Mouse (Mus musculus) limb, embryonic 13.5 days (tissue): ENCODE data around the gene Lysmd4. TPM values are rescaled to one million over a fixed set of nuclear protein-coding genes. Genes with fewer than 3 reads are reported as not detected.

Experiments
- ATAC-seq: fragments of 200-750 bp; cut with Nextera tagmentation; 2 replicates; pipeline ENCODE4 v1.8.0; 2017; ENCODE audit warnings: low read depth, moderate number of reproducible peaks, moderate TSS enrichment; ENCODE audit not compliant: low FRiP score
- H3K27ac ChIP-seq: fragments of 300-500 bp; sonication (generic); 2 replicates; pipeline ENCODE4 v1.5.1; 2015; ENCODE audit warnings: inconsistent platforms, mild to moderate bottlenecking, moderate library complexity
- H3K27me3 ChIP-seq: fragments of 300-500 bp; sonication (generic); 2 replicates; pipeline ENCODE4 v1.6.1; 2015; ENCODE audit warnings: mild to moderate bottlenecking, inconsistent platforms
- H3K36me3 ChIP-seq: fragments of 300-500 bp; sonication (generic); 2 replicates; pipeline ENCODE4 v1.6.1; 2015; ENCODE audit warnings: inconsistent platforms, mild to moderate bottlenecking, moderate library complexity
- H3K4me1 ChIP-seq: fragments of 300-500 bp; sonication (generic); 2 replicates; pipeline ENCODE4 v1.6.1; 2015; ENCODE audit warnings: inconsistent platforms
- H3K4me2 ChIP-seq: fragments of 300-500 bp; sonication (generic); replicated peaks from 2 replicates; pipeline ENCODE4 v1.6.1; 2015; ENCODE audit warnings: inconsistent platforms, mild to moderate bottlenecking, moderate library complexity
- H3K4me3 ChIP-seq: fragments of 300-500 bp; sonication (generic); 2 replicates; pipeline ENCODE4 v1.5.1; 2015; ENCODE audit warnings: moderate library complexity, mild to moderate bottlenecking, inconsistent platforms
- H3K9ac ChIP-seq: fragments of 300-500 bp; sonication (generic); 2 replicates; pipeline ENCODE4 v1.6.1; 2015; ENCODE audit warnings: mild to moderate bottlenecking, inconsistent platforms
- H3K9me3 ChIP-seq: fragments of 300-500 bp; sonication (generic); 2 replicates; pipeline ENCODE4 v1.6.1; 2016; ENCODE audit warnings: inconsistent platforms
- WGBS: fragments of 180-500 bp; shearing (Covaris S2); methylation state at CpG from one replicate; pipeline ENCODE4 v1.1.7; 2015; 5-methylcytosine and 5-hydroxymethylcytosine counted together
- polyA plus RNA-seq: library from polyadenylated mRNA; unstranded; fragments of >200 nt; fragmentation: Nextera tagmentation; extraction: Ambion mirVana; gene quantifications from 2 replicates; pipeline ENCODE4 v1.2.1, GENCODE M21; 2015

The Lysmd4 gene
- polyA plus RNA-seq, 1 experiment from 2014 or later = 19.4 TPM

DNA sequence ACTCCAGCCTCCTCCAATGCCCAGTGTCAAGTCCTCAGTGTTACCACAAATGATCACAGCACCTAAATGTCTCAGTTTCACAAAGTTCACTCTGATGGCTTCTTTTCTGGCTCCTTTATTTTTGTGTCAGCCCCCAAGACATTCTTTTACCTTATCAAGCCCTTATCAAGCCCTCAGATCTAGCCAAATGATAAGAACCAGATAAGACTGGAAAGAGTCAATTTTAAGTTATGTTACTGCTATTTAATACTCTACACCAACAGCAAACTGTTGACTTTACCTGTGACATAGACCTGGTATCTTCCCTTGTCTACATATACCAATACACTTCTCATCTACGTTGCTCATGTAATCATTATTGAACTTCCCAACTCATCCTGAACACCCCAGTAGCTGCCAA, 74.1 kb downstream of the Lysmd4 start:
- Histone ChIP-seq H3K4me2 (no peak overlapping the region), H3K4me3 (no peak overlapping the region), H3K27ac (no peak overlapping the region), H3K9ac (no peak overlapping the region), H3K4me1 (no peaks in the 10 kb centered on the region), H3K27me3 (no peaks in the 10 kb centered on the region), H3K9me3 (no peaks in the 10 kb centered on the region), H3K36me3 (no peaks in the 10 kb centered on the region)
- ATAC-seq = no peak
- WGBS = 90% methylated on average over 1 of the region's 1 CpGs

DNA sequence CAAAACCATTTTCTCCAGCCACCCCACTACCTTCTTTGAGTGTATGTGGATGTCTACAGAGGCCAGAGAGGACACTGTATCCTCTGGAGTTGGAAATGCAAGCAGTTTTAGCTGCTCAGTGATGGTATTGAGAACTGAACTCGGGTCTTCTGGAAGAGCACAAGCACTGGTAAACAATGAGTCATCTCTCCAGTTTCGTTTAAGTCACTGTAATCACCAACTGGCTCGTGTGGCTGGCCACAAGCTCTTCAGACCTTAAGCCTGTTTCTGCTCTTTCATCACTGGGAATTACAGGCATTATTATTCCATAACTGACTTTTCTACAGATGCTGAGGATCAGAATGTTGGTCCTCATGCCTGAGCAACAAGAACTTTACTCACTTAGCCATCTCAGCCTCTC, 82.6 kb downstream of the Lysmd4 start:
- Histone ChIP-seq H3K4me3 (no peak overlapping the region), H3K9ac (no peak overlapping the region), H3K36me3 (peaks cover 9% of the 10 kb centered on the region; the same call in 1 of the 2 replicates), H3K27me3 (no peaks in the 10 kb centered on the region), H3K4me2 (no peak overlapping the region), H3K9me3 (no peaks in the 10 kb centered on the region), H3K4me1 (no peaks in the 10 kb centered on the region), H3K27ac (no peak overlapping the region)
- no peak for ATAC-seq
- 79% methylated on average over 3 of the region's 3 CpGs for WGBS

DNA sequence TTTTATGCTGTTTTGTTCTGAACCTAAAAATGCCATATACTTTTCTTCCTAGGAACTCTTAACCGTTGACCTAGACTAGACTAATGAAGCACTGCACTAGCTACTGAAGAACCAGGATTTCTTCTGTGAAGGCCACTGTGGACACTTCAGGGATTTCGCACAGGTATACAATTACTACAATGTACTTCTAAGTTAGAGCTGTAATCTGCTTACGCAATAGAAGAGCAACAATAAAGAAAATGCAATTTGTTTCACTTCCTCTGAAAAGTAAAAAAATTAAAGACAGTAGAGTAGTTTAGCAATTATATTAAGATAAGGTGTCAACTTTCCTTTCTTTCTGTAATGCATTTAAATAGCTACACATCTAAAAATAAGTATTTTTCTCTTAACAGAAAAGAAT, 84.7 kb downstream of the Lysmd4 start:
- no peaks in the 10 kb centered on the region for H3K9me3 ChIP-seq
- no peak for ATAC-seq
- no peaks in the 10 kb centered on the region for H3K4me1 ChIP-seq
- H3K36me3 ChIP-seq = peaks cover 14% of the 10 kb centered on the region
- H3K4me2 ChIP-seq = no peak overlapping the region
- H3K27me3 ChIP-seq = no peaks in the 10 kb centered on the region
- 89% methylated on average over 3 of the region's 3 CpGs for WGBS
- H3K4me3 ChIP-seq = no peak overlapping the region
- no peak overlapping the region for H3K27ac ChIP-seq
- H3K9ac ChIP-seq = no peak overlapping the region

DNA sequence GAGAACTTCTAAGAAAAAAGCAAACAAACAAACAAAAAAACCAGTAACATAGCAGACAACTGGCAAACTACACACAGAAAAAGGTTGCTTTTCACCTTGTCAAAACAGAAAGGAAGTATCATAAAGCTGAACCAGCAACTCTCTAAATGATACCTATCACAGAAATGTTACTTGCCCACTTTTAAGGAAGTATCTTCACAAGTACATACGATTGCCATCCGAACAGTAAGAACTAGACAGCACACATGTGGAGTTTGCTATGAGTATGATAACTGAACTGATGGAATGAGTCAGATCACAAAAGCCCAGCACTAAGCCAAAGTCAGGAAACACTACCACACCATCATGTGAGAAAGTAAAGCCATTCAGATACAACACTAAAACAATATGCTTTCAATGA, 85.8 kb downstream of the Lysmd4 start:
- no peak overlapping the region for H3K9ac ChIP-seq
- H3K4me2 ChIP-seq = no peak overlapping the region
- no peak overlapping the region for H3K27ac ChIP-seq
- no peak for ATAC-seq
- no peaks in the 10 kb centered on the region for H3K27me3 ChIP-seq
- 88% methylated on average over 2 of the region's 2 CpGs for WGBS
- H3K36me3 ChIP-seq = peaks cover 14% of the 10 kb centered on the region
- H3K9me3 ChIP-seq = no peaks in the 10 kb centered on the region
- H3K4me1 ChIP-seq = no peaks in the 10 kb centered on the region
- no peak overlapping the region for H3K4me3 ChIP-seq

DNA sequence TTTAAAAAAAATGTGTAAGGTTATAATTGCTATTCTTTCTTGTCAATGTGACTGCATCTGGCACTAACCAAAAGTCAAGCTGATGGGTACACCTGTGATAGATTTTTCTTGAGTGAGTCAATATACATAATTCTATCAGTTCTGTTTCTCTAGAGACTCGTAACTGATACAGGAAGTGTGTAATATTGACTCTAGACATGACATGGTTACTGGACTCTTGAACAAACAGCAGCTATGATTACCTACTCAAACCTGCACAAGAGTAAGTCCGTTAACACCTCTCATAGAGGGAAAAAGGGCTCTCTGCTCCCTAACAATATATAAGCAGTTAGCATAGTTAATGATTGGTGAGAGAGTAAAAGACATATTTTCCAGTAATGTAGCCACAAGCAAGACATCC, 87.8 kb downstream of the Lysmd4 start:
- no peak overlapping the region for H3K4me2 ChIP-seq
- no peak overlapping the region for H3K27ac ChIP-seq
- peaks cover 11% of the 10 kb centered on the region for H3K36me3 ChIP-seq
- ATAC-seq = no peak
- H3K4me1 ChIP-seq = no peaks in the 10 kb centered on the region
- no peak overlapping the region for H3K4me3 ChIP-seq
- 85% methylated on average over 2 of the region's 2 CpGs for WGBS
- no peak overlapping the region for H3K9ac ChIP-seq
- no peaks in the 10 kb centered on the region for H3K9me3 ChIP-seq
- H3K27me3 ChIP-seq = no peaks in the 10 kb centered on the region

DNA sequence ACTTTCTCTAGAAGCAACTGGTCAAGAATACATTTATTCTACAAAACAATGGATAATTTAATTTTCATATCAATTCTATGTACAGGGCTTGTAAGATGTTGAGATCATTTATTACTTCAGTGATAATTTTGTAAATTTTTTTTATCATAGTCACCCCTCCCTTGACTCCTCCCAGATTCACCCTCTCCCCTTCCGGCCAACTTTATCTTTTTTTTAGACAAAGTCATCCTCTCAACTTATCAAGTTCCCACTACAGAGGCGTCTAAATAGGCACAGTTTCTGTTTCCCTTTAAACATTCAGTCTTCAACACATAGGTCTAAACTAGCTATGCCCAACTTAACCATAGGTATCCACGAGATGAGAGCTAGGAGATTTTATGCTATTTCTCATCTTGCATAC, 90.9 kb downstream of the Lysmd4 start:
- Histone ChIP-seq H3K9me3 (no peaks in the 10 kb centered on the region), H3K4me3 (no peak overlapping the region), H3K4me2 (no peak overlapping the region), H3K9ac (no peak overlapping the region), H3K27me3 (no peaks in the 10 kb centered on the region), H3K36me3 (peaks cover 11% of the 10 kb centered on the region), H3K27ac (no peak overlapping the region), H3K4me1 (no peaks in the 10 kb centered on the region)
- no peak for ATAC-seq
- WGBS = 88% methylated on average over 3 of the region's 3 CpGs

DNA sequence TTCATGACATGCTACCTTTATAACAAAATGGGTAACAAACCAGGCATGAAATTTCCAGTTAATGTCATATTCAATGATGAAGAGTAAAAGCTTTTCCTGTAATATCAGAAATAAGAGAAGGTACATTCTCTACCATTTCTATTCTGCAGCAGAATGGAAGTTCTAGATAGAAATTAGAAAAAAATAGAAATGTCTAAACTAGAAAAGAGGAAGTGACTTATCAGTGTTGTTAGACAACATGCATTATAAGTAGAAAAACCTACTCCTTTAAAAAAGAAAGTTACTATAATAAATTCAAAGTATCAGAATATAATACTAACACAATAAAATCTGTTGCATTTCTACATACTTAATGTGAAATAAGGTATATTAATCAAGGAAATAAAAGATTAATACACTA, 96.4 kb downstream of the Lysmd4 start:
- Histone ChIP-seq H3K36me3 (peaks cover 4% of the 10 kb centered on the region), H3K9ac (no peak overlapping the region), H3K4me3 (no peak overlapping the region), H3K9me3 (no peaks in the 10 kb centered on the region), H3K4me1 (no peaks in the 10 kb centered on the region), H3K27ac (no peak overlapping the region), H3K27me3 (no peaks in the 10 kb centered on the region), H3K4me2 (no peak overlapping the region)
- ATAC-seq = no peak

DNA sequence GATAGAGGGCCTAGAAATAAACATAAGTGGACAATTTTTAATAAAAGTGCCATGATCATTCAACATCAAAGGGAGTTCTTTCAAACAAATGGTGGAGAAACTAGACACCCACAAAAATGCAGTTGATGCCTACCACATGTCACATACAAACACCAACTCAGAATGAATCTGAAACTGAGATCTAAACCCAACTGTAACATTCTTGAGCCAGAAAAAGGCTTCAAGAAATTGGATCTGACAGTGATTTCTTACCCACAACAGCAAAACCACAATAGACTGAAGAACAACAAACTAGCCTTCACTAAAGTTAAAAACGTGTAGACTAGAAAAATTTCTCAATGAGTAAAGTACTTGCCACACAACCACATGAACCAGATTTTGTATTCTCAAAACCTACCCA, 98.0 kb downstream of the Lysmd4 start:
- H3K9ac ChIP-seq = no peak overlapping the region
- no peaks in the 10 kb centered on the region for H3K36me3 ChIP-seq
- ATAC-seq = no peak
- H3K9me3 ChIP-seq = no peaks in the 10 kb centered on the region
- H3K4me1 ChIP-seq = no peaks in the 10 kb centered on the region
- 71% methylated on average over 1 of the region's 1 CpGs for WGBS
- H3K27ac ChIP-seq = no peak overlapping the region
- no peak overlapping the region for H3K4me2 ChIP-seq
- no peak overlapping the region for H3K4me3 ChIP-seq
- H3K27me3 ChIP-seq = no peaks in the 10 kb centered on the region

DNA sequence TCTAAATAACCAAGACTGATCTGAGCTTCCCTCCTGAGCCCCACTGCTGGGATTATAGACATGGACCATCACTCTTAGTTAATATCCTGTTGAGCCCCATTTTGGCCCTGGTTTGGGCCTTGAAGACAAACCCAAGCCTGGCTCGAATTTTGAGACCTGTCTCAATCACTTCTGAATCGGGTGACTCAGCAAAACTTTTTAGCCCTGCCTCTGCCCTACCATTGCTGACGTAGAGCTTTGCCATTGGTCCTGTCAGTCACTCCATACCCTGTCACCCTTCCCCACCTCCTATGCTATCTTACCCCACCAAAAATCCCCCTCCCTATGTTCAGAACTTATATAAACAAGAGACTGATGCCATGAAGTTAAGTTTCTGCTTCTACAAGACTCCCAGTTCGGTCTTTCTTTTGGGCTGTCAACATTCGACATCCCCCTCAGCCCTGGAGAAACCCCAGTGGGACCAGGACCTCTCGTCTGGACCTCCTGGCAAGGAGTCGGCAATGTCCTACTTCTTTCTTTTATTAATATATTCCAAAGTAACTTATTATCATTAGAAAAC, 119.8 kb downstream of the Lysmd4 start:
- H3K9ac ChIP-seq = no peak overlapping the region
- H3K27me3 ChIP-seq = no peaks in the 10 kb centered on the region
- H3K4me2 ChIP-seq = no peak overlapping the region
- no peak overlapping the region for H3K27ac ChIP-seq
- 0 out of 2 replicates have a peak, but pooled peaks cover 3% of the 10 kb centered on the region for H3K9me3 ChIP-seq
- whole genome bisulfite sequencing = 85% methylated on average over 7 of the region's 7 CpGs
- ATAC-seq = no peak
- no peak overlapping the region for H3K4me3 ChIP-seq
- H3K36me3 ChIP-seq = peaks cover 11% of the 10 kb centered on the region
- no peaks in the 10 kb centered on the region for H3K4me1 ChIP-seq

DNA sequence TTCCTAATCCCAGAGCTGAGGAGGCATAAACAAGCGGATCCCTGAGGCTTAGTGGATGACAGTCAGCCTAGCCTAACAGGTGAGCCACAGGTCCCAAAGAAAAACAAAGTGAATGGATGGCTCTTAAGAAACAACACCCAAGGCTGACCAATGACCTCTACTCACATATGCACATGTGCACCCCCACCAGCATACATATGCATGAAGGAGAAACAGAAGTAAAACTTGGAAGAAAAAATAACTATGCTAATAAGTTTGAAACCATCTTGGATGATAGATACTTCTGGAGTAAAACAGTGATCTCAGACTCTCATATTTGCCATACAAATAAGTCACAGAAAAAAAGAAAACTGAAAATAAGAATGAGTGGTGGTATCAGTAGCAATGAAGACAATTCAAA, 122.1 kb downstream of the Lysmd4 start:
- no peaks in the 10 kb centered on the region for H3K4me1 ChIP-seq
- 86% methylated on average over 1 of the region's 1 CpGs for WGBS
- H3K4me2 ChIP-seq = no peak overlapping the region
- H3K4me3 ChIP-seq = no peak overlapping the region
- peaks cover 7% of the 10 kb centered on the region for H3K36me3 ChIP-seq
- ATAC-seq = no peak
- no peaks in the 10 kb centered on the region for H3K9me3 ChIP-seq
- H3K27ac ChIP-seq = no peak overlapping the region
- H3K27me3 ChIP-seq = no peaks in the 10 kb centered on the region
- H3K9ac ChIP-seq = no peak overlapping the region

DNA sequence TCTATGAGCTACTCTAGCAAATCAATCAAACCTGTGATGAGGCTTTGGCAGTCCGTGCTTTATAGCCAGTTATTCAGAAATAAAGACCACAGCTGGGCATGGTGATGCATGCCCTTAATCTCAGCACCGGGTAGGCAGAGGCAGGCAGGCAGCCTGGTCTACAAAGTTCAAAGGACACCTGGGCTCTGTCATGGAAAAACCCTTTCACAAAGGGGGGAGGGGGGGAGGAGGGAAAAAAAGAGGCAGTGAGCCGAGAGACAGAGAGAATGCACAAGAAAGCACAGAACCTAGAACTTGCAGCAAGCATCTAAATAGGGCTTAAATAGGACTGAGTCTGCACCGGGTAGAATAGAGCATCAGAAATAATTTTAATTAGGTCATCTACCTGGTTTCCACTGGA, 130.6 kb downstream of the Lysmd4 start:
- ATAC-seq = no peak
- Histone ChIP-seq H3K27ac (no peak overlapping the region), H3K4me1 (no peaks in the 10 kb centered on the region), H3K4me2 (no peak overlapping the region), H3K9me3 (peaks cover 8% of the 10 kb centered on the region), H3K27me3 (no peaks in the 10 kb centered on the region), H3K36me3 (peaks cover 10% of the 10 kb centered on the region), H3K4me3 (no peak overlapping the region), H3K9ac (no peak overlapping the region)
- 80% methylated on average over 4 of the region's 4 CpGs for WGBS

DNA sequence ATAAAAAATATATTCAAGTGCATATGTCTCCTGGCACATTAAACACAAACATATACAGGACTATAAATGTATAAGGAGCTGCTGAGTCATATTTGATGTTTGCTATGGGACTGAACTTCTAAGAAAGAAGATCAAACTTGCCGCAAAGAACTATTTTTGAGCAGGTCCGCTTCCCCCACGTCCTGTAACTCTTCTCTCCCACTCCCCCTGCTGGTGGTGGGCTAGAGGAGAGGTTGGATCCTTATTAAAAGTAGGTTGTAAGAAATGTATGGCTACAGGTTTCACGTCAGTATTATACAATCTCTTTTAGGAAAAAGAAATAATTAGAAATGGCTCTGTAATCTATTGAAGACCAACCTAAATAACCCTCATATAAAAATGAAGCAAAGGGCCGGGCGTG, 131.3 kb downstream of the Lysmd4 start:
- WGBS = 88% methylated on average over 6 of the region's 6 CpGs
- peaks cover 8% of the 10 kb centered on the region for H3K9me3 ChIP-seq
- no peak overlapping the region for H3K4me3 ChIP-seq
- no peak overlapping the region for H3K9ac ChIP-seq
- H3K27ac ChIP-seq = no peak overlapping the region
- no peak overlapping the region for H3K4me2 ChIP-seq
- H3K36me3 ChIP-seq = peaks cover 10% of the 10 kb centered on the region
- no peaks in the 10 kb centered on the region for H3K4me1 ChIP-seq
- no peaks in the 10 kb centered on the region for H3K27me3 ChIP-seq
- ATAC-seq = no peak

DNA sequence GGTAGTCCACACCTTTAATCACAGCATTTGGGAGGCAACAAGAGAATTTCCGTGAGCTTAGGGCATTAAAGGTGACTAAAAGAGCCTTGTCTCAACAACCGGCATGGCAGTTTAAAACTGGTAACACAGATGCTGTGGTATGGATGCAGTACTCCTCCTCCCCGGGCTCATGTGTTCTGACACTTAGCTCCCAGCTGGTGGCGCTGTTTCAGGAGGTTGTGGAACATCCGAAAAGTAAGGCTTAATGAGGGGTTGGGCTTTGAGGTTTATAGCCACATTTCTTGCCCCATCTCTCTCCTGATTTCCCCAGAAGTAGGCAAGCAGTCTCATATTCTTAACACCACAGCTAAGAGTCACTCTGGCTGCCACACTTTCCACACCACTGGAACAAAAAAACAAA, 133.5 kb downstream of the Lysmd4 start:
- no peaks in the 10 kb centered on the region for H3K4me1 ChIP-seq
- no peaks in the 10 kb centered on the region for H3K27me3 ChIP-seq
- WGBS = 89% methylated on average over 5 of the region's 5 CpGs
- H3K36me3 ChIP-seq = peaks cover 6% of the 10 kb centered on the region
- no peak overlapping the region for H3K9ac ChIP-seq
- peaks cover 8% of the 10 kb centered on the region for H3K9me3 ChIP-seq
- H3K4me2 ChIP-seq = no peak overlapping the region
- ATAC-seq = no peak
- H3K27ac ChIP-seq = no peak overlapping the region
- H3K4me3 ChIP-seq = no peak overlapping the region
